8 mouse cellular contexts compared by ENCODE assay signal in the genomic region with DNA sequence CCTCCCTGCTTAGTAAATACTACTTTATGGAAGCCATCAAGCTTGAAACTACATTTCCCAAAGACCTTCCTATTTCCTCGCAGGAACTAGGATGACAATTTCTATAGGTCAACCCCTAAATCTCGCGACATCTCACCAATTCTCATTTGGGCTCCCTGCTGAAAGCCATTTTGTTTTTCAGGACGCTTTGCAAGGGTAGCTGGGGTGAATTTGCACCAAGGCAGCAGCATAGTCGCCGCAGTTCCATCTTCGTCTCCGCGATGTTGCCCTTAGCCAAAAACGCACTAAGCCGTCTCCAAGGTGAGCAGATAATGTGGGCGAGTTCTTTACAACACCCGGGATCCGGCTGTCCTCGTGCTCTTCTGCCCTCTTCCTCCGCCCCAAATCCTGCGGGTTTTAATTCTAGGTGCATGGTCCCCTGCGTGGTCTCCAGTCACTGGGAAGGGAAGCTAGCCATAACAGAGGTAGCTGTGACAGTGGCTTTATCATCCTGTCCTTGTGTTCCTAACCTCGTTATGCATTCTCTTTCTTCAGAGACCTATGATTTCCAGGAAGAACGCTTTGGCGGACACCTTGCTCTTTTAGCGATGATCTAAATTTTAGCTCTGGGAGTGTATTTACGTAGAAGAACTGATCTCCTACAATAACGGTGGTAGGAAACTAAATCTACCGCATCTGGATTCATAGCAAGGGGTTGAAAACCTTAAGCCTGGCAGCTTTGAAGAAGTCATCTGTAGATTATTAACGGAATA. TPM values are rescaled to one million over a fixed set of nuclear protein-coding genes. Genes with fewer than 3 reads are reported as not detected.
DNase-seq lines count a peak whose midpoint lies in the region; ATAC-seq and TF ChIP-seq lines count a peak whose summit lies in the region.

A gene (plus strand): TSS at position 130 of the 752 bp plus-strand sequence.

- peak; percentile 77 for TF ChIP-seq POLR2A in embryonic fibroblast, embryonic 13.5 days (IDR thresholded peaks at IDR 0.05; ENCODE audit: low read depth, low read length)

- peak within 1 kb of the TSS; percentile 42 for H3K4me3 ChIP-seq in C2C12 (ENCODE audit: insufficient read depth, poor library complexity, severe bottlenecking)
- H3K4me3 ChIP-seq in embryonic fibroblast, embryonic 13.5 days (ENCODE audit: insufficient read depth, low read length): peak within 1 kb of the TSS; percentile 94
- peak within 1 kb of the TSS; percentile 57 for H3K4me3 ChIP-seq in limb, embryonic 12.5 days (replicated peaks)
- peak within 1 kb of the TSS; percentile 54 for H3K4me3 ChIP-seq in midbrain, embryonic 14.5 days (replicated peaks; ENCODE audit: low read depth, low read length)

- no peaks in the 10 kb centered on the region for H3K4me1 ChIP-seq in embryonic fibroblast, embryonic 13.5 days (ENCODE audit: control insufficient read depth, insufficient read depth, low read length)
- no peaks in the 10 kb centered on the region for H3K4me1 ChIP-seq in limb, embryonic 12.5 days (replicated peaks)
- H3K4me1 ChIP-seq in midbrain, embryonic 14.5 days (ENCODE audit: control insufficient read depth, insufficient read depth, low read length): no peaks in the 10 kb centered on the region

- no peak for TF ChIP-seq CTCF in C2C12 (IDR thresholded peaks at IDR 0.05; ENCODE audit: control insufficient read depth, insufficient read depth, insufficient read length)
- TF ChIP-seq CTCF in embryonic fibroblast, embryonic 13.5 days (IDR thresholded peaks at IDR 0.05; ENCODE audit: borderline replicate concordance, insufficient read depth, low read length): no peak

- H3K9ac ChIP-seq in limb, embryonic 12.5 days (replicated peaks): peak within 1 kb of the TSS; percentile 63
- H3K9ac ChIP-seq in midbrain, embryonic 14.5 days (replicated peaks; ENCODE audit: low read length): peak within 1 kb of the TSS; percentile 63

- H3K9me3 ChIP-seq in limb, embryonic 12.5 days: no peaks in the 10 kb centered on the region
- no peaks in the 10 kb centered on the region for H3K9me3 ChIP-seq in midbrain, embryonic 14.5 days (ENCODE audit: control insufficient read depth, low read length)

- H3K27ac ChIP-seq in embryonic fibroblast, embryonic 13.5 days (ENCODE audit: insufficient read depth, low read length): peak within 1 kb of the TSS; percentile 16; the same call in 1 of the 2 replicates
- peak within 1 kb of the TSS; percentile 84 for H3K27ac ChIP-seq in limb, embryonic 12.5 days
- H3K27ac ChIP-seq in midbrain, embryonic 14.5 days (replicated peaks; ENCODE audit: low read depth, low read length): peak within 1 kb of the TSS; percentile 82

- peaks cover 41% of the 10 kb centered on the region for H3K79me2 ChIP-seq in C2C12 (ENCODE audit: control insufficient read depth, insufficient read depth)

- H3K36me3 ChIP-seq in C2C12 (ENCODE audit: control insufficient read depth, insufficient read depth): peaks cover 26% of the 10 kb centered on the region
- H3K36me3 ChIP-seq in limb, embryonic 12.5 days: peaks cover 14% of the 10 kb centered on the region
- peaks cover 8% of the 10 kb centered on the region; the same call in 1 of the 2 replicates for H3K36me3 ChIP-seq in midbrain, embryonic 14.5 days (ENCODE audit: control insufficient read depth, insufficient read depth, low read length)

- no peak for ATAC-seq in limb, embryonic 12.5 days (ENCODE audit: insufficient number of reproducible peaks, insufficient read depth, low FRiP score, low TSS enrichment, low read depth)
- peak; percentile 32 for ATAC-seq in midbrain, embryonic 14.5 days (ENCODE audit: low FRiP score, low TSS enrichment)

- H3K79me3 ChIP-seq in C2C12 (ENCODE audit: low read depth): peaks cover 29% of the 10 kb centered on the region

- H3K27me3 ChIP-seq in C2C12 (ENCODE audit: control insufficient read depth, insufficient read depth, insufficient read length): no peaks in the 10 kb centered on the region
- peaks cover 12% of the 10 kb centered on the region; the same call in 1 of the 2 replicates for H3K27me3 ChIP-seq in limb, embryonic 12.5 days
- no peaks in the 10 kb centered on the region for H3K27me3 ChIP-seq in midbrain, embryonic 14.5 days (ENCODE audit: control insufficient read depth, insufficient read depth, low read length)

- 11% methylated on average over 26 of the region's 26 CpGs for WGBS in limb, embryonic 12.5 days
- 14% methylated on average over 26 of the region's 26 CpGs for WGBS in midbrain, embryonic 14.5 days

- H3ac ChIP-seq in C2C12 (ENCODE audit: control insufficient read depth, insufficient read length, low read depth): peak within 1 kb of the TSS; percentile 63

- H3K4me2 ChIP-seq in limb, embryonic 12.5 days: peak within 1 kb of the TSS; percentile 49
- H3K4me2 ChIP-seq in midbrain, embryonic 14.5 days (ENCODE audit: low read length): peak within 1 kb of the TSS; percentile 52

- DNase-seq in brain, adult 2 months (ENCODE audit: low read depth, low spot score): peak; percentile 96
- DNase-seq in heart, adult 8-10 months (ENCODE audit: low spot score): peak; percentile 85
- DNase-seq in kidney, adult 8-10 months: peak; percentile 77 to 85
- peak; percentile 94 for DNase-seq in midbrain, embryonic 14.5 days
- peak; percentile 31 to 54 for DNase-seq in spleen, adult 18-20 months

TF ChIP-seq in C2C12, 6 proteins besides CTCF, POLR2A, EP300 and RAD21:
- TF ChIP-seq USF1 (IDR thresholded peaks at IDR 0.05; ENCODE audit: low read depth): no peak
- no peak for TF ChIP-seq MAX (IDR thresholded peaks at IDR 0.05)
- no peak for TF ChIP-seq CEBPB (IDR thresholded peaks at IDR 0.05; ENCODE audit: low read depth)
- TF ChIP-seq FOSL1 (IDR thresholded peaks at IDR 0.05; ENCODE audit: insufficient read depth, low read length, poor library complexity, severe bottlenecking): no peak
- TF ChIP-seq MYOD1 (IDR thresholded peaks at IDR 0.05; ENCODE audit: control insufficient read depth, insufficient read length, low read depth): no peak
- no peak for TF ChIP-seq MYOG (IDR thresholded peaks at IDR 0.05; ENCODE audit: control insufficient read depth, extremely low read depth, insufficient read length)
TF ChIP-seq in C2C12: peak in this region for 0.

RNA-seq across cellular contexts. Expression of the gene that starts here (rescaled TPM):
- 194 TPM for polyA plus RNA-seq in C2C12 (2012; fragmentation: generic; extraction: Trizol)
- polyA plus RNA-seq in embryonic fibroblast, embryonic 13.5 days (2011; ENCODE audit: insufficient read length, low read depth, missing spikeins): 664 and 683 TPM in 2 replicates
- 1,000 to 10,000 TPM; 1,695 to 2,076 (median 1,892) TPM for total RNA-seq in heart, adult 8-10 months (2022)
- 342 TPM in 2 replicates for polyA plus RNA-seq in limb, embryonic 12.5 days (2016; fragmentation: Nextera tagmentation; extraction: Ambion mirVana)
- 348 and 453 TPM in 2 replicates for polyA plus RNA-seq in midbrain, embryonic 14.5 days (2014; fragmentation: Nextera tagmentation; extraction: Ambion mirVana)

Comparison
In these comparisons a context has a peak if more than half of its experiments do, and no peak if none do; other contexts are left out.
1. H3K4me3 ChIP-seq: peak in every context shown above with its lines; median percentile 94 in embryonic fibroblast, embryonic 13.5 days; 57 in limb, embryonic 12.5 days; 54 in midbrain, embryonic 14.5 days; 42 in C2C12.
2. DNase-seq: peak in every context shown above with its lines; median percentile 96 in brain, adult 2 months; 94 in midbrain, embryonic 14.5 days; 85 in heart, adult 8-10 months; 81 in kidney, adult 8-10 months; 42 in spleen, adult 18-20 months.
3. H3K27ac ChIP-seq: peak in every context shown above with its lines; median percentile 84 in limb, embryonic 12.5 days; 82 in midbrain, embryonic 14.5 days; 16 in embryonic fibroblast, embryonic 13.5 days.